Mouse (Mus musculus) ovary, postnatal 36 days (tissue): ENCODE data around the gene Atg7.

Experiments used
- DNase-seq: peaks from one replicate; pipeline ENCODE4 v3.0.0; 2022; ENCODE audit warnings: low spot score, mixed read lengths

Gene Atg7

DNA sequence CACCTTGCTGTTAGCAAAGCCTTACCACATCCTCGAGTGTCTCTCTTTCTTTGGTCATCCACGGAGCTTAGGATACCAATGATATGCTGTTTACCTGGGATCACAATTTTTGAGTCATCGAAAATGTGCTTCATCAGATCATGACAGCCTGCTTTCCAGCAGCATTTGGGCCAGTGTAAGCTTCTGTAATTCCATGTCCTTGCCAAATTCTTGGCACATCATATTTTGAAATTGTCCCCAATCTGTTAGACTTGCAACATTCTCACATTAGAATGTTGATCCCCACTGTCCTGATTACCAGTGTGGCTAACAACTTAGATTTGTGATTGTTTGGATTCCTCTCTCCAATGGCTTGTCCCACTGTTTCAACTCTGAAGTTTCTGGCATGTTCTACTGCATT is 144.7 kb downstream of the Atg7 start:
- no peak for DNase-seq

DNA sequence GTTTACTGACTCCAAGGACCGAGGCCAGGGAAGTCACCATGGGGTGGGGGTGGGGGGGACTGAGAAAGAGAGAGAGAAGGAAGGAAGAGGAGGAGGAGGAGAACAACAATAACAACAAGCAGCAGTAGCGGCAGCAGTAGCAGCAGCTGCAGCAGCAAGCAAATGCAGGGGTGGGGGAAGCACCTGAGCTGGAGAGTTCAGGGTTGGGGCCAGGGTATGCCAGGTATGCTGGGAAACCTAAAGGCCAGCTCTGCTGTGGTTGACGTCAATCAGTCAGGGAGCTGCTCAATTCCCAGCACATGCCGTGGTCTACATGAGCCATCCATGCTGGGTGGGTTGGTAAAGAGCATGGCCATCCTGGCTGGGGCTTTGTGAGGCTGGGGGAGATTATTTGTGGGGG is 145.8 kb downstream of the Atg7 start:
- no peak for DNase-seq

GRCm38 (mm10) chr6:114790084-114790483 is 147.2 kb downstream of the Atg7 start:
- DNase-seq = no peak

GRCm38 (mm10) chr6:114790902-114791301 is 148.0 kb downstream of the Atg7 start:
- DNase-seq = no peak

- no peak for DNase-seq
Observed at GRCm38 (mm10) chr6:114791846-114792245, 148.9 kb downstream of the Atg7 start.

GRCm38 (mm10) chr6:114794706-114795105 is 151.8 kb downstream of the Atg7 start:
- no peak for DNase-seq

- no peak for DNase-seq
Observed at GRCm38 (mm10) chr6:114795706-114796325, 152.9 kb downstream of the Atg7 start.

GRCm38 (mm10) chr6:114797901-114798300 is 155.0 kb downstream of the Atg7 start:
- no peak for DNase-seq

DNA sequence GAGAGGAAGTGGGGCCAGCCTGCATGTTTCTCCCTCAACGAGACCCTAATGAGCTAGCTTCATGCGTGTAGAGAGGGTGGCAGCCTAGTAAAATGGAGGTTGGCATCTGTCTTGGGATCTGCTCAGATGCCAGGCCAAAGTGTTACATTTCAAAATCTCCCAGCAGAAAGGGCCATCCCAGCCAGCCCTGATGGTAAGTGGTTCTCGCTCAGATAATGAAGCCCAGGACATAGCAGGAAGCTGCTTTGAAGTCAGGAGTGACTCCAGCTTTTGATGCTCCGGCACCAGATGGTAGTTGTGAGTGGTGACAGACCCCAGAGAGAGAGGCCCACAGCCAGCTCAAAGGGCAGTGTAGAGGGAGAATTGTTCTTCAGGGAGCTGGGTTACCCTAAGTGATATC is 155.8 kb downstream of the Atg7 start:
- DNase-seq = no peak

DNA sequence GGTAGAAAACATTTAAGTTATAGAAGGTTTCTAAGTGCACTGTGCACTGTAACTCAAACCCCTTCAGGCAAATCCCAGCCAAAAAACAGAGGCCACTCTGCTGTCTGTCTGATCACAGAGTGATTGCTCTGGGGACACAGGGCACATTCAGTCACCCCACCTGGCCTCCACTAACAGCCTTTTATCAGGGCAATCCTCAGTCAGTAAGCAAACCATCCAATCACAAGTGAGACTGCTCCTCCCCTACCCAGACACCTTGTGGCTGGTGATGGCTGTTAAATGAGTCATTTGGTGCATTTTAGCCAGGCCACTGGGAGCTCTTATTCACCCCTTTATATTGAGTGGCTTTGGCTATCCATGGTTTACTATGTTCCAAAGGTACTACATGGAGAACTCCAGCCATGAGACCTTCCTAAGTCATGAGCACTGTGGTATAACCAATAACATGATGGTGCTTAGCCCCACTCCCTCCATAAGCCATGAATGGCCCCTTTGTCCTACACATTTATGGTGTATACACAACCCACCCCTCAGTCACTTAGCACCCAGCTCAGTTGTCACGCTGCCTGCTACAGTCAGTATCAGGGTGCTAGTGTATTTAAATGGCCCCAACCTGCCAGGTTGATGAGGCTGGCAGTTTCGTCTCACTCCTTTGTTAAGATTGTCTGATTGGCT is 157.5 kb downstream of the Atg7 start:
- DNase-seq = no peak

GRCm38 (mm10) chr6:114803915-114804535 is 161.1 kb downstream of the Atg7 start:
- DNase-seq = no peak

GRCm38 (mm10) chr6:114804866-114805265 is 162.0 kb downstream of the Atg7 start:
- no peak for DNase-seq

DNA sequence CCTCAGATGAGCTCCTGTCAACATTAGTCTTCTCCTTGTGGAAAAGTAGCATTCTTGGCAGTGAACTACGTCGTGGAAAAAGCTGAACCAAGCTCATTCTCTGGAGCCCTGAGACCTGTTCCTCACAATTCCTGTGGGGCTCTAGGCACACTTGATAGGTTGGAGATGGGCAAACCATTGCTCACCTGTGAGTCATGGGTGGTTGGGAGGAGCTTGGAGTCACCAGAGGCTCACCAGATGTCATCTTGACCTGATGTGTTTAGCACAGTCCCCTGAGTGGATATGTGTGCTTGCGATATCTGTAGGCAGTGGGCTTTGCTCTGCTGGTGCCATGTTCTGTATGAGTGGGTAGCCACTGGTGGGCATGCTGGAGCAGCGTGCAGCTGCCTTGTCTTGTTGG is 163.0 kb downstream of the Atg7 start:
- no peak for DNase-seq

DNA sequence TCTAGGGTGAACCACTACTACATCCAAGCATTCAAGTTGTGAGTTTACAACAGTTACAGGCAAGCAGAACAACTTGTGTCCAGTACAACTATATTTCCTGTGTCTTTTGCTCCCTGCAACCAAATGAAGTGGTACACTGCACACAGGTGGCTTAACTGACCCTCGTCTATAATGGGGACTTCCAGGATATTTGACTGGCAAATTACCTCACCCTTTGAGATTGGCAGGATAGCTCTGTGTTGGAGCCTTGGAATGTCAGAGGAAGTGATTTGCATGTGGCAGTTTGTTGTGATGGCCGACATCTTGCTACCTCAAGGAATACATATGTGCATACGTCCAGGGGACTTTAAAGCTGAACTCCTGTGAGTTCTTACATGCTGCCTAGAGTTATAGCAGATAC is 164.6 kb downstream of the Atg7 start:
- DNase-seq = no peak

- DNase-seq = no peak
Observed at GRCm38 (mm10) chr6:114808654-114809430, 165.9 kb downstream of the Atg7 start.

- no peak for DNase-seq
Observed at GRCm38 (mm10) chr6:114809431-114809811, 166.5 kb downstream of the Atg7 start.

GRCm38 (mm10) chr6:114812322-114812721 is 169.4 kb downstream of the Atg7 start:
- no peak for DNase-seq

DNA sequence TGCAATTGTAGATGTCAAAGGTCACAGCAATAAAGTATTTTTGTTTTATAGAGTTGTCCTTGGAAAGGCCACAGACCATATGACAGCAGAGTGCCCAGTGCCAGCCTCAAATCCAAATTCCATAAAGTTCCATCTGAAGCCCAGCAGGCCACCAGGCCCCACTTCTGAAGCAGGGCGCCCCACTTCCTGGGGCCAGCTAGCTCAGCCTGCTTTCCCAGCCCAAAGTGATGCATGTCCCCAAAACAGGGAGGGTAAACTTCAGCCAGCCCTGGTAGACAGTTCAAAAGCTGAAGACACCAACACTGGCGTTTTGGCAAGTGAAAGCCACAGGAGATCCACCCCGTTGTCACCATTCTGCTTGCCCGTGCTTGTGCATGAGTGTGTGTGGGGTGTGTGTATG is 169.9 kb downstream of the Atg7 start:
- DNase-seq = no peak

DNA sequence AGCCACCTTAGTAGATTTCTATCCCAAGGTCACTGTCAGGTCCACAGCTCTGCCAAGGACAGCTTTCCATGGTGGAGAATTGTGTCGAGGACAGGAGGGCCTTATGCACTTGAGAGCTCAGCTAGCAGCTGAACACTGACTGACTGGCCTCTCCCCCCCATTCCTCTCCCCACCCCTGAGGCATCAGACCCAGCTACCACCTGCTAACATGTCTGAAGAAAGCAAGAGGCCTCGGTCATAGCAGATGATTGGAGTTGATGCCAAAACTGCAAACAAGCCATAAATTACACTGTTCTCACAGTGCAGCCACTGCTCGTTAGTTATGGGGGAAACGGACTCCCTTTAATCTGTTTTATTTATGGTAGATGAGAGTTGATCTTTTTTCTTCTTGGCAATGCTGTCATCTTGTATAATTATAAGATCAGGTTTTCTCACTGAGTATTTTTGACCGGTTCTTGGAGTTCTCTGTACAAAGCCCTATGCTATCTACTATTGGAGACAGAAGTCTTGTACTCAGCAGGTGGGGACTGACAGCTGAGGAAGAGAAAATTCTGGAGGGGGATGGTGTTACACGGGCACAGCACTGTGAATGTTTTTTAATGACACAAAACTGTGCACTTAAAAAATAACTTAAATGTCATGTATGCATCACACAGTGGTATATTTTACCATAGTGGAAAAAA is 171.4 kb downstream of the Atg7 start:
- DNase-seq = no peak

GRCm38 (mm10) chr6:114814882-114815650 is 172.2 kb downstream of the Atg7 start:
- no peak for DNase-seq

GRCm38 (mm10) chr6:114817948-114818347 is 175.1 kb downstream of the Atg7 start:
- DNase-seq = no peak
